Mouse (Mus musculus): ENCODE measurements around the gene Nucb2. TPM values are rescaled to one million over a fixed set of nuclear protein-coding genes. Genes with fewer than 3 reads are reported as not detected.

Gene Nucb2
- 18.6 TPM for polyA plus RNA-seq (2017; shearing (Covaris generic))

DNA sequence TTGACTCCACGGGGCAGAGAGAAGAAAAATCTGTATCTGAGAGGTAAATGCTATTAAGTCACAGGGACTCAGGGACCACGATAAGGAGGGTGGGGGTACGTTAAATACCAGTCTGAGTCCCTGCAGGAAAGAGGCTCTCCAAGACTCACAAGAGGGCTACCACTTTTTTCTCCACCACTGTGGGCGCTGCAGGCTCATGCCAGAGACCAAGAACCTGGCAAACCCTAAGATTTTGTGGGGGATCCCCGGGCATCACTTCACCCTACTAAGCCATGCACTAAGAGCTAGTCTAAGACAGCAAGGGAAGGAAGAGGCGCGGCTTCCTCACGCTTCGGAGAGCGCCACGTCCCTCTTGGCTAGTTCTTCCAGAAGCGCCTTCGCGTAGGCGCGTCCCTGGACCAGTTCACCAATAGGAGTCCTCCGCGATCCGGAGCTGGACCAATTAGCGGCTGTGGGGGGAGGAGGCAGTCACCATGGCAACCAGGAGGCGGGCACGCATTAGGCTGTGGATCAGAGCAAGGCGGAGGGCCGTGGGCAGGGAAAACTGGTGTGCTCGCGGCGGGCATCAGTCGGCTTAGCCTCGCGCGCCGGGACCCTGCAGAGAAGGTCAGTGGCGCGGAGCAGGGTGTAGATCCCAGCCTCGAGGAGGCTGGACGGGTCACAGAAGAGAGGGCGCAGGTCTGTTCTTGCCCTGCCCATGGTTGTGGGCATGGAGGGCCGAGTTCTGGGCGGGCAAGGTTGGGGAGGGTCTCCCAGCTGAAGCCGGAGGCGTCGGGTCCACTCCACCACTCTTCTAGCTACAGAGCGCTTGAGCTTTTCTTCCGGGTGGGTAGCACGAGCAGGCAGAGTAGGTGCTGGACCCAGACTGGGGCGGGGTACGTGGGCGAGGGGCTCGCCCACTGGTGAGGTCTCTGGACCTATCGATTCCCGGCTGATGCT is at the start of gene Nucb2:
TSS of gene Nucb2 (plus strand) at position 491 of the 939 bp plus-strand sequence.

Other genes with a start within 250 kb of the Nucb2 start
- 13.0 TPM for gene Plekha7, start 196.0 kb upstream of the Nucb2 start, polyA plus RNA-seq (2017; shearing (Covaris generic))
- gene Rps13, start 170.2 kb upstream of the Nucb2 start, polyA plus RNA-seq (2017; shearing (Covaris generic)), result 696 TPM
- 42.4 TPM for gene Pik3c2a, start 60.9 kb upstream of the Nucb2 start, polyA plus RNA-seq (2017; shearing (Covaris generic))